Comparison of ENCODE assay signal across 9 mouse cellular contexts in genomic region chr6:85477366-85477917, GRCm38 (mm10). TPM values are rescaled to one million over a fixed set of nuclear protein-coding genes. Genes with fewer than 3 reads are reported as not detected.
DNase-seq lines count a peak whose midpoint lies in the region; ATAC-seq and TF ChIP-seq lines count a peak whose summit lies in the region.
"Had no signal": no experiment of that assay in that cellular context is flagged by ENCODE, and none has a peak within 500 bp of the region (broad histone marks: within the 10 kb centered on the region; RNA-seq: fewer than 3 reads in every experiment).

No protein-coding gene starts in this region.

- peak; percentile 69 for TF ChIP-seq CTCF in intestine, postnatal 0 days (IDR thresholded peaks at IDR 0.05; ENCODE audit: low read depth)

- WGBS in intestine, postnatal 0 days = 33% methylated on average over 10 of the region's 10 CpGs
- 37% methylated on average over 10 of the region's 10 CpGs for WGBS in intestine, embryonic 15.5 days
- WGBS in embryonic facial prominence, embryonic 12.5 days = 28% methylated on average over 10 of the region's 10 CpGs

- no peaks in the 10 kb centered on the region for H3K9me3 ChIP-seq in intestine, postnatal 0 days (ENCODE audit: control insufficient read depth)
- no peaks in the 10 kb centered on the region for H3K9me3 ChIP-seq in intestine, embryonic 15.5 days
- no peaks in the 10 kb centered on the region for H3K9me3 ChIP-seq in embryonic facial prominence, embryonic 12.5 days

- H3K36me3 ChIP-seq in intestine, postnatal 0 days (ENCODE audit: control insufficient read depth, insufficient read depth) = no peaks in the 10 kb centered on the region
- H3K36me3 ChIP-seq in intestine, embryonic 15.5 days = no peaks in the 10 kb centered on the region
- no peaks in the 10 kb centered on the region for H3K36me3 ChIP-seq in embryonic facial prominence, embryonic 12.5 days

- no peak overlapping the region for H3K27ac ChIP-seq in intestine, postnatal 0 days (ENCODE audit: low read depth, low read length)
- H3K27ac ChIP-seq in intestine, embryonic 15.5 days = no peak overlapping the region
- no peak overlapping the region for H3K27ac ChIP-seq in embryonic facial prominence, embryonic 12.5 days

- 0 out of 2 replicates have a peak, but pooled peaks cover 3% of the 10 kb centered on the region for H3K27me3 ChIP-seq in intestine, postnatal 0 days (replicated peaks; ENCODE audit: control insufficient read depth, insufficient read depth, low read length)
- peaks cover 5% of the 10 kb centered on the region for H3K27me3 ChIP-seq in intestine, embryonic 15.5 days (replicated peaks)
- peaks cover 39% of the 10 kb centered on the region for H3K27me3 ChIP-seq in embryonic facial prominence, embryonic 12.5 days

- no peak overlapping the region for H3K4me2 ChIP-seq in intestine, postnatal 0 days (replicated peaks; ENCODE audit: low read depth)
- H3K4me2 ChIP-seq in intestine, embryonic 15.5 days (replicated peaks) = no peak overlapping the region
- no peak overlapping the region for H3K4me2 ChIP-seq in embryonic facial prominence, embryonic 12.5 days (replicated peaks)

- no peak overlapping the region for H3K9ac ChIP-seq in intestine, postnatal 0 days (ENCODE audit: low read depth, low read length)
- no peak overlapping the region for H3K9ac ChIP-seq in intestine, embryonic 15.5 days
- no peak overlapping the region for H3K9ac ChIP-seq in embryonic facial prominence, embryonic 12.5 days

- peak; percentile 10 for DNase-seq in MEL-GATA-1-ER (ENCODE audit: extremely low read depth, low read depth)
- peak; percentile 23 to 29 for DNase-seq in lung, postnatal 4 days
- peak; percentile 39 for DNase-seq in thymus, postnatal 25 days
- no peak for DNase-seq in right cerebral cortex, postnatal 25 days
- no peak for DNase-seq in cerebellum, adult 11-12 months

- no peaks in the 10 kb centered on the region for H3K4me1 ChIP-seq in intestine, postnatal 0 days (replicated peaks; ENCODE audit: control insufficient read depth, insufficient read depth, low read length)
- H3K4me1 ChIP-seq in intestine, embryonic 15.5 days (replicated peaks) = no peaks in the 10 kb centered on the region
- H3K4me1 ChIP-seq in embryonic facial prominence, embryonic 12.5 days = no peaks in the 10 kb centered on the region

- no peak overlapping the region for H3K4me3 ChIP-seq in intestine, postnatal 0 days (ENCODE audit: low read depth, low read length)
- H3K4me3 ChIP-seq in intestine, embryonic 15.5 days (replicated peaks) = no peak overlapping the region
- H3K4me3 ChIP-seq in embryonic facial prominence, embryonic 12.5 days = no peak overlapping the region

- ATAC-seq in intestine, postnatal 0 days = no peak
- ATAC-seq in intestine, embryonic 15.5 days = no peak
- 0 out of 2 replicates have a peak, but pooled peaks have one; percentile 32 for ATAC-seq in embryonic facial prominence, embryonic 12.5 days (ENCODE audit: insufficient number of reproducible peaks, insufficient read depth, low FRiP score, low TSS enrichment)

RNA-seq across cellular contexts. Expression of gene Fbxo41, which starts 25.4 kb away (rescaled TPM):
- polyA plus RNA-seq in intestine, postnatal 0 days (2015; fragmentation: Nextera tagmentation; extraction: Ambion mirVana) = 0.09 and 0.10 TPM in 2 replicates
- polyA plus RNA-seq in intestine, embryonic 15.5 days (2015; fragmentation: Nextera tagmentation; extraction: Ambion mirVana) = 0.08 and 0.21 TPM in 2 replicates
- polyA plus RNA-seq in embryonic facial prominence, embryonic 12.5 days (2016; fragmentation: Nextera tagmentation; extraction: Ambion mirVana) = 0.82 and 0.83 TPM in 2 replicates

RNA-seq across cellular contexts. Expression of gene Pradc1, which starts 25.7 kb away (rescaled TPM):
- polyA plus RNA-seq in intestine, postnatal 0 days (2015; fragmentation: Nextera tagmentation; extraction: Ambion mirVana) = 23.2 and 23.7 TPM in 2 replicates
- 38.5 and 42.9 TPM in 2 replicates for polyA plus RNA-seq in intestine, embryonic 15.5 days (2015; fragmentation: Nextera tagmentation; extraction: Ambion mirVana)
- polyA plus RNA-seq in embryonic facial prominence, embryonic 12.5 days (2016; fragmentation: Nextera tagmentation; extraction: Ambion mirVana) = 29.5 and 33.5 TPM in 2 replicates

RNA-seq across cellular contexts. Expression of gene Cct7, which starts 26.1 kb away (rescaled TPM):
- polyA plus RNA-seq in intestine, postnatal 0 days (2015; fragmentation: Nextera tagmentation; extraction: Ambion mirVana) = 152 and 159 TPM in 2 replicates
- 461 and 482 TPM in 2 replicates for polyA plus RNA-seq in intestine, embryonic 15.5 days (2015; fragmentation: Nextera tagmentation; extraction: Ambion mirVana)
- polyA plus RNA-seq in embryonic facial prominence, embryonic 12.5 days (2016; fragmentation: Nextera tagmentation; extraction: Ambion mirVana) = 525 and 526 TPM in 2 replicates

RNA-seq across cellular contexts. Expression of gene Egr4, which starts 35.9 kb away (rescaled TPM):
- polyA plus RNA-seq in intestine, postnatal 0 days (2015; fragmentation: Nextera tagmentation; extraction: Ambion mirVana) = not detected in 2 replicates
- not detected in 2 replicates for polyA plus RNA-seq in intestine, embryonic 15.5 days (2015; fragmentation: Nextera tagmentation; extraction: Ambion mirVana)
- not detected in 2 replicates for polyA plus RNA-seq in embryonic facial prominence, embryonic 12.5 days (2016; fragmentation: Nextera tagmentation; extraction: Ambion mirVana)
- polyA plus RNA-seq: neural tube, embryonic 14.5 days had no signal

RNA-seq across cellular contexts. Expression of gene Smyd5, which starts 45.7 kb away (rescaled TPM):
- polyA plus RNA-seq in intestine, postnatal 0 days (2015; fragmentation: Nextera tagmentation; extraction: Ambion mirVana) = 10.1 and 10.9 TPM in 2 replicates
- 49.8 and 52.8 TPM in 2 replicates for polyA plus RNA-seq in intestine, embryonic 15.5 days (2015; fragmentation: Nextera tagmentation; extraction: Ambion mirVana)
- 66.4 and 67.1 TPM in 2 replicates for polyA plus RNA-seq in embryonic facial prominence, embryonic 12.5 days (2016; fragmentation: Nextera tagmentation; extraction: Ambion mirVana)

Comparison
In these comparisons a context has a peak if more than half of its experiments do, and no peak if none do; other contexts are left out.
1. DNase-seq: peak in MEL-GATA-1-ER (single experiment), lung, postnatal 4 days (2 of 2) and thymus, postnatal 25 days (single experiment); none in right cerebral cortex, postnatal 25 days (single experiment) and cerebellum, adult 11-12 months (single experiment).